Mouse (Mus musculus) forebrain, embryonic 13.5 days (tissue): Measurements from ENCODE around the gene Dnlz. TPM values are rescaled to one million over a fixed set of nuclear protein-coding genes. Genes with fewer than 3 reads are reported as not detected.

Experiments used
- ATAC-seq: fragments of 200-750 bp; cut with Nextera tagmentation; 2 replicates; pipeline ENCODE4 v1.8.0; 2017
- H3K27ac ChIP-seq: fragments of 300-500 bp; sonication (generic); 2 replicates; pipeline ENCODE4 v1.5.1; 2015; ENCODE audit warnings: inconsistent platforms, mild to moderate bottlenecking, moderate library complexity
- H3K27me3 ChIP-seq: fragments of 300-500 bp; sonication (generic); 2 replicates; pipeline ENCODE4 v1.6.1; 2015; ENCODE audit warnings: mild to moderate bottlenecking, inconsistent platforms
- H3K36me3 ChIP-seq: fragments of 300-500 bp; sonication (generic); 2 replicates; pipeline ENCODE4 v1.6.1; 2015; ENCODE audit warnings: mild to moderate bottlenecking, inconsistent platforms; ENCODE audit not compliant: poor library complexity, severe bottlenecking
- H3K4me1 ChIP-seq: fragments of 300-500 bp; sonication (generic); 2 replicates; pipeline ENCODE4 v1.6.1; 2015; ENCODE audit warnings: inconsistent platforms
- H3K4me2 ChIP-seq: fragments of 300-500 bp; sonication (generic); 2 replicates; pipeline ENCODE4 v1.6.1; 2015; ENCODE audit warnings: inconsistent platforms, mild to moderate bottlenecking, moderate library complexity
- H3K4me3 ChIP-seq: fragments of 300-500 bp; sonication (generic); 2 replicates; pipeline ENCODE4 v1.5.1; 2015; ENCODE audit warnings: mild to moderate bottlenecking, inconsistent platforms
- H3K9ac ChIP-seq: fragments of 300-500 bp; sonication (generic); 2 replicates; pipeline ENCODE4 v1.6.1; 2015; ENCODE audit warnings: mild to moderate bottlenecking, inconsistent platforms
- H3K9me3 ChIP-seq: fragments of 300-500 bp; sonication (generic); replicated peaks from 2 replicates; pipeline ENCODE4 v1.6.1; 2016; ENCODE audit warnings: inconsistent platforms
- WGBS: fragments of 180-500 bp; shearing (Covaris S2); methylation state at CpG from one replicate; pipeline ENCODE4 v1.1.7; 2015; 5-methylcytosine and 5-hydroxymethylcytosine counted together
- polyA plus RNA-seq: library from polyadenylated mRNA; unstranded; fragments of >200 nt; fragmentation: Nextera tagmentation; extraction: Ambion mirVana; gene quantifications from 2 replicates; pipeline ENCODE4 v1.2.1, GENCODE M21; 2015

The Dnlz gene
- polyA plus RNA-seq, 1 experiment from 2014 or later = 31.1 TPM

GRCm38 (mm10) chr2:26302005-26302503 lies 49.9 kb downstream of the Dnlz start:
- Histone ChIP-seq H3K9ac (no peak overlapping the region), H3K27me3 (no peaks in the 10 kb centered on the region), H3K4me1 (peaks cover 37% of the 10 kb centered on the region), H3K4me3 (no peak overlapping the region), H3K4me2 (no peak overlapping the region), H3K36me3 (no peaks in the 10 kb centered on the region), H3K9me3 (no peaks in the 10 kb centered on the region), H3K27ac (no peak overlapping the region)
- 91% methylated on average over 10 of the region's 10 CpGs for WGBS
- ATAC-seq = no peak

GRCm38 (mm10) chr2:26300808-26301174 lies 51.1 kb downstream of the Dnlz start:
- H3K4me1 ChIP-seq = peaks cover 46% of the 10 kb centered on the region
- no peak overlapping the region for H3K27ac ChIP-seq
- no peak overlapping the region for H3K4me3 ChIP-seq
- no peaks in the 10 kb centered on the region for H3K36me3 ChIP-seq
- H3K9ac ChIP-seq = no peak overlapping the region
- no peak overlapping the region for H3K4me2 ChIP-seq
- 0% methylated on average over 3 of the region's 3 CpGs for WGBS
- H3K9me3 ChIP-seq = no peaks in the 10 kb centered on the region
- peak; percentile 12; the same call in 1 of the 2 replicates for ATAC-seq
- no peaks in the 10 kb centered on the region for H3K27me3 ChIP-seq

- H3K27me3 ChIP-seq = no peaks in the 10 kb centered on the region
- 38% methylated on average over 5 of the region's 5 CpGs for WGBS
These were observed 51.6 kb downstream of the Dnlz start for GRCm38 (mm10) chr2:26300161-26300807.

GRCm38 (mm10) chr2:26299336-26299735 lies 52.6 kb downstream of the Dnlz start:
- no peak for ATAC-seq
- no peaks in the 10 kb centered on the region for H3K9me3 ChIP-seq
- H3K36me3 ChIP-seq = no peaks in the 10 kb centered on the region
- H3K27ac ChIP-seq = peak overlapping the region; percentile 88
- H3K27me3 ChIP-seq = no peaks in the 10 kb centered on the region
- H3K4me3 ChIP-seq = no peak overlapping the region
- 23% methylated on average over 7 of the region's 7 CpGs for WGBS
- peak overlapping the region; percentile 49 for H3K9ac ChIP-seq
- peak overlapping the region; percentile 48; the same call in 1 of the 2 replicates for H3K4me2 ChIP-seq
- H3K4me1 ChIP-seq = peaks cover 46% of the 10 kb centered on the region

More at GRCm38 (mm10) chr2:26300161-26300807, 51.6 kb downstream of the Dnlz start:
- no peak overlapping the region for H3K9ac ChIP-seq
- H3K4me2 ChIP-seq = no peak overlapping the region
- no peak for ATAC-seq
- peak overlapping the region; percentile 41 for H3K27ac ChIP-seq
- H3K4me3 ChIP-seq = no peak overlapping the region
- peaks cover 46% of the 10 kb centered on the region for H3K4me1 ChIP-seq
- no peaks in the 10 kb centered on the region for H3K36me3 ChIP-seq
- H3K9me3 ChIP-seq = no peaks in the 10 kb centered on the region

- no peaks in the 10 kb centered on the region for H3K9me3 ChIP-seq
- peak overlapping the region; percentile 88 for H3K27ac ChIP-seq
- peak overlapping the region; percentile 48 for H3K4me2 ChIP-seq
- peak; percentile 13 for ATAC-seq
- H3K27me3 ChIP-seq = no peaks in the 10 kb centered on the region
- peaks cover 46% of the 10 kb centered on the region for H3K4me1 ChIP-seq
- no peaks in the 10 kb centered on the region for H3K36me3 ChIP-seq
- WGBS = 4% methylated on average over 4 of the region's 4 CpGs
- no peak overlapping the region for H3K4me3 ChIP-seq
- peak overlapping the region; percentile 49 for H3K9ac ChIP-seq
These were observed 53.1 kb downstream of the Dnlz start for GRCm38 (mm10) chr2:26298856-26299230.

DNA sequence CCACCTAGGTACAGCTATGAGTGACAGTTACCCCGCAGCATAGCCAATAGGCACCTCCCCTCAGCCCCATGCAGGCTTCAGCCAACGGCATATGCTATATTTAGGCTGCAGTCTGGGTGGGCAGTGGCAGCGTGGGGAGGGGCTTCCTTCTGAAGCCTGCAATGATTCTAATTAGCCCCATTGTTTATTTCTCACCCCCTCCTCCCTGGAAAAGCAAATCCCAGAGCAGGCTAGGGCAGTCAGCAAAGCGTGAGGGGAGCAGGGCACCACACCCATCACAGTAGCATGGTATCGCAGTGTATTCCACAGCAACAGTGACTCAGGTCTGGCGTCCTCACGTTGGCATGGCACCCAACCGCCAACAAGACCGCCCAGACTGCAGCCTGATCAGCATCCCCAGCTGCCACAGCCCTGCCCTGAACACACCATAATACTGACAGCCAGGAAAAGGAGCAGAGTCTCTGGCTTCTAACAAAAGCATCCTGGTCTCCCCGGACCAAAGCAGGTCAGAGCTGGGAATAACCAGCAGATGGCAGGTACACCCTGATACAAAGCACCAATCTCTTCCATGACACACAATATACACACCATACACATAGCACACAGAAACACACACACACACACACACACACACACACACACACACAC lies 53.6 kb downstream of the Dnlz start:
- Histone ChIP-seq H3K4me2 (peak overlapping the region; percentile 48), H3K4me3 (peak overlapping the region; percentile 5; the same call in 1 of the 2 replicates), H3K4me1 (peaks cover 46% of the 10 kb centered on the region), H3K36me3 (no peaks in the 10 kb centered on the region), H3K9ac (peak overlapping the region; percentile 49; the same call in 1 of the 2 replicates), H3K27ac (peak overlapping the region; percentile 88), H3K9me3 (no peaks in the 10 kb centered on the region), H3K27me3 (no peaks in the 10 kb centered on the region)
- WGBS = 0% methylated on average over 10 of the region's 10 CpGs
- peak; percentile 89 for ATAC-seq

Other genes with a start within 250 kb of the Dnlz start
- gene Nacc2, start 228.9 kb downstream of the Dnlz start, polyA plus RNA-seq = 9.4 and 10.6 TPM in 2 replicates
- gene Lhx3, start 143.8 kb downstream of the Dnlz start, polyA plus RNA-seq = 0.09 and 0.21 TPM in 2 replicates
- 13.5 and 15.7 TPM in 2 replicates for gene Qsox2, start 114.6 kb downstream of the Dnlz start, polyA plus RNA-seq
- 0.18 and 0.35 TPM in 2 replicates for gene Ccdc187, start 57.6 kb downstream of the Dnlz start, polyA plus RNA-seq
- 97.7 and 120 TPM in 2 replicates for gene Gpsm1, start 36.6 kb downstream of the Dnlz start, polyA plus RNA-seq
- 0.72 and 2.0 TPM in 2 replicates for gene Card9, start 8.8 kb upstream of the Dnlz start, polyA plus RNA-seq
- gene Snapc4, start 28.5 kb upstream of the Dnlz start, polyA plus RNA-seq = 25.1 and 30.9 TPM in 2 replicates
- gene Entr1, start 37.2 kb upstream of the Dnlz start, polyA plus RNA-seq = 156 and 164 TPM in 2 replicates
- gene Pmpca, start 37.2 kb upstream of the Dnlz start, polyA plus RNA-seq = 103 and 111 TPM in 2 replicates
- 18.9 and 19.8 TPM in 2 replicates for gene Inpp5e, start 57.1 kb upstream of the Dnlz start, polyA plus RNA-seq
- 16.9 and 22.5 TPM in 2 replicates for gene Sec16a, start 93.1 kb upstream of the Dnlz start, polyA plus RNA-seq
- gene Notch1, start 164.6 kb upstream of the Dnlz start, polyA plus RNA-seq = 28.1 and 32.8 TPM in 2 replicates
- gene Egfl7, start 227.9 kb upstream of the Dnlz start, polyA plus RNA-seq = 50.2 and 55.8 TPM in 2 replicates
- gene Gm20532, start 234.5 kb upstream of the Dnlz start, polyA plus RNA-seq = not detected in 2 replicates